Comparison of ENCODE assay signal across 12 mouse cellular contexts in genomic region chr17:32378786-32379185, GRCm38 (mm10).
"Had no signal": no experiment of that assay in that cellular context is flagged by ENCODE, and none has a peak within 500 bp of the region (broad histone marks: within the 10 kb centered on the region; RNA-seq: fewer than 3 reads in every experiment).

No protein-coding gene starts in this region.

- DNase-seq: lung, embryonic 14.5 days; lung, postnatal 10 days; lung, postnatal 4 days; midbrain, embryonic 14.5 days; retina, postnatal 1 day; right cerebral cortex, adult 18-20 months; right cerebral cortex, postnatal 25 days; right cerebral cortex, postnatal 4 days; spleen, adult 18-20 months; thymus, adult 18-20 months; thymus, postnatal 14 days; thymus, postnatal 36 days had no signal
